Mouse (Mus musculus): Measurements from ENCODE around the gene Bmp10. TPM values are rescaled to one million over a fixed set of nuclear protein-coding genes. Genes with fewer than 3 reads are reported as not detected.

Bmp10 gene
- 8.0 and 8.2 TPM in 2 replicates for polyA plus RNA-seq (2014; fragmentation: Nextera tagmentation; extraction: Ambion mirVana)

- no peak for ATAC-seq (replicated peaks; ENCODE audit: insufficient number of reproducible peaks, low FRiP score, low TSS enrichment)
- H3K4me3 ChIP-seq (ENCODE audit: low read depth, low read length), result peak within 1 kb of the TSS; percentile 37
- no peaks in the 10 kb centered on the region for H3K36me3 ChIP-seq (ENCODE audit: control insufficient read depth, insufficient read depth, low read length)
- peak within 1 kb of the TSS; percentile 70 for H3K27ac ChIP-seq (ENCODE audit: low read depth, low read length)
- H3K4me2 ChIP-seq, result peak within 1 kb of the TSS; percentile 37
- H3K4me1 ChIP-seq (ENCODE audit: control insufficient read depth, insufficient read depth, low read length), result peaks cover 16% of the 10 kb centered on the region
- H3K27me3 ChIP-seq (ENCODE audit: control insufficient read depth, insufficient read depth, low read length), result peaks cover 12% of the 10 kb centered on the region; the same call in 1 of the 2 replicates
- no peaks in the 10 kb centered on the region for H3K9me3 ChIP-seq (replicated peaks; ENCODE audit: control insufficient read depth, low read length)
- 43% methylated on average over 7 of the region's 7 CpGs for WGBS (ENCODE audit: insufficient replicate concordance)
- peak within 1 kb of the TSS; percentile 72 for H3K9ac ChIP-seq (ENCODE audit: low read depth, low read length)
These were observed at the start of gene Bmp10 for GRCm38 (mm10) chr6:87428487-87429044. Gene Bmp10, plus strand, starts transcription at chr6:87428994.

DNA sequence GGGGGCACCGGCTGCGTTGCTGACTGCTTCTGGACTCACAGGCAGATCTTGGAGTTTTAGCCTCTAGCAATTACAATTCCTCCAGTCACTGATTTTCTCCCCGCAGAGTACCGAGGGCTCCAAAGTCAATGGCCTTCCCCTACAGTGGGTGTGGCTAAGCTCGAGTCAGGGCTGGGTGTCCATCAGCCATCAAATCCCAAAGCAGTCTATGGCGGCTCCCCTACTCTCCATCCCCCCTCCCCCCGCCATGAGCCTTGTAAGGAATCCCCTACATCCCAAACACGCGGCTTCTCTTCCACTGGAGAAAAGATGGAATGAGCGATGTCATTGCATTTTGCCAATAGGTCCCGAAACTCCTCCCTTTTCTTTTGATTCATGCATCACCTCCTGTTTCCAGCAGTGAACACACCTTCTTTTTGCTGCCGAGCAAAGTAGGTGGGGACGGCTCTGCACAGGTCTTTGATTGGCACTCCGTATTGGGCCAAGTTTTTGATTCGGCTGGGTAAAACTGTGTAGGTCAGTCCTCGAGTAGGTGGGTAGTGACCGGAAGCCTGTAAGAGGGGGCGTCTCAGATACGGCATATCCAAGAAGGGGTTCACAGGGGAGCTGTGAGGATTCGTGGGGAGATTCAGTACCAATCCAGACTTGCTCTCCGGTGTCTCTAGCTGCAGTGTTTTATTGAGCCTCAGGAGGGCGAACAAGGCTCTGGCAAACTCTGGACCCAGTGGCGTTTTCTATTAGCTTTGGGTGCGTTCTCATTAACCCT, 44.7 kb upstream of the Bmp10 start:
- Histone ChIP-seq H3K4me2 (peak overlapping the region; percentile 59), H3K4me1 (ENCODE audit: control insufficient read depth, insufficient read depth, low read length) (no peaks in the 10 kb centered on the region), H3K27ac (ENCODE audit: low read depth, low read length) (no peak overlapping the region), H3K4me3 (ENCODE audit: low read depth, low read length) (peak overlapping the region; percentile 31), H3K27me3 (ENCODE audit: control insufficient read depth, insufficient read depth, low read length) (peaks cover 63% of the 10 kb centered on the region), H3K9me3 (replicated peaks; ENCODE audit: control insufficient read depth, low read length) (no peaks in the 10 kb centered on the region), H3K9ac (ENCODE audit: low read depth, low read length) (0 out of 2 replicates have a peak overlapping the region, but pooled peaks have one; percentile 35), H3K36me3 (ENCODE audit: control insufficient read depth, insufficient read depth, low read length) (no peaks in the 10 kb centered on the region)
- WGBS (ENCODE audit: insufficient replicate concordance), result 8% methylated on average over 24 of the region's 24 CpGs
- ATAC-seq (replicated peaks; ENCODE audit: insufficient number of reproducible peaks, low FRiP score, low TSS enrichment), result no peak

DNA sequence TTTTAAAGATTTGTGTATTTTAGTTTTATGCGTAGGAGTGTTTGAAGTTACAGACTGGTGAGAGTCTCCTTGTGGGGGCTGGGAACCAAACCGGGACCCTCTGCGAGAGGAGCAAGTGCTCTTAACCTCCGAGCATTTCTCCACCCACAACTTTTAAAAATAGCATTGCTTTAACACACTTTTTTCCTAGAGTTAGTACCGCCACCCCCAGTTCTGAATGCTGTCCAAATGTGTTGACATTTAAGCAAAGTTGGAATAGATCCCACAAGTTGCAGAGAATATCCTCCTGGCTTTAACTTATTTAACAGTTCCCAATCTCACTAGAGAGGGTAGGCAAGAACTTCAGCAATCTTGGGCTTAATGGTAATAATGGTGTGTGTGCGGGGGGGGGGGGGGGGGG, 44.0 kb upstream of the Bmp10 start:
- Histone ChIP-seq H3K27me3 (ENCODE audit: control insufficient read depth, insufficient read depth, low read length) (peaks cover 63% of the 10 kb centered on the region), H3K9ac (ENCODE audit: low read depth, low read length) (no peak overlapping the region), H3K27ac (ENCODE audit: low read depth, low read length) (no peak overlapping the region), H3K36me3 (ENCODE audit: control insufficient read depth, insufficient read depth, low read length) (no peaks in the 10 kb centered on the region), H3K4me1 (ENCODE audit: control insufficient read depth, insufficient read depth, low read length) (0 out of 2 replicates have a peak, but pooled peaks cover 3% of the 10 kb centered on the region), H3K4me2 (no peak overlapping the region), H3K9me3 (replicated peaks; ENCODE audit: control insufficient read depth, low read length) (no peaks in the 10 kb centered on the region), H3K4me3 (ENCODE audit: low read depth, low read length) (no peak overlapping the region)
- 41% methylated on average over 5 of the region's 6 CpGs for WGBS (ENCODE audit: insufficient replicate concordance)
- ATAC-seq (replicated peaks; ENCODE audit: insufficient number of reproducible peaks, low FRiP score, low TSS enrichment), result no peak

GRCm38 (mm10) chr6:87386203-87386602, 42.6 kb upstream of the Bmp10 start:
- Histone ChIP-seq H3K27me3 (ENCODE audit: control insufficient read depth, insufficient read depth, low read length) (peaks cover 55% of the 10 kb centered on the region), H3K4me2 (no peak overlapping the region), H3K27ac (ENCODE audit: low read depth, low read length) (no peak overlapping the region), H3K36me3 (ENCODE audit: control insufficient read depth, insufficient read depth, low read length) (no peaks in the 10 kb centered on the region), H3K9me3 (replicated peaks; ENCODE audit: control insufficient read depth, low read length) (no peaks in the 10 kb centered on the region), H3K4me1 (ENCODE audit: control insufficient read depth, insufficient read depth, low read length) (0 out of 2 replicates have a peak, but pooled peaks cover 3% of the 10 kb centered on the region), H3K4me3 (ENCODE audit: low read depth, low read length) (no peak overlapping the region), H3K9ac (ENCODE audit: low read depth, low read length) (no peak overlapping the region)
- WGBS (ENCODE audit: insufficient replicate concordance), result 9% methylated on average over 7 of the region's 7 CpGs
- ATAC-seq (replicated peaks; ENCODE audit: insufficient number of reproducible peaks, low FRiP score, low TSS enrichment), result no peak

DNA sequence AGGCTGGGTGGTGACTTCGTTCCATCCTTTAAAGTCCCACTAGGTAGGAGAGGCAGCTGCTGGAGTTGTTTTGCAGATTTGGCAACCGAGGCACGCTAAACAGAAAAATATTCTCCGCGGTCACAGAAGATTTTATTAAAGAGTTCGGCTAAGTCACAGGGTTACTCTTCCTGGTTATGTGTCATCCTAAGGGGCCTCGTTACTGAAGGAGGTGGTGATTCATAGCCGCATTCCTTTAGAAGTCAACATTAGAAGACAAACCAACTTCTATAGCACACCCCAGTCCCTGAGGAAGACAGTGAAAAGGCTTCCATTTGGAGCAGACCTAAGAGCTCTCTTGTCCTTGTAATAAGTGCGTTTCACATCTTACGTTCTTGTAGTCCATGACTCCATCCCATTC, 42.1 kb upstream of the Bmp10 start:
- 0 out of 2 replicates have a peak, but pooled peaks cover 3% of the 10 kb centered on the region for H3K4me1 ChIP-seq (ENCODE audit: control insufficient read depth, insufficient read depth, low read length)
- no peak overlapping the region for H3K4me3 ChIP-seq (ENCODE audit: low read depth, low read length)
- no peaks in the 10 kb centered on the region for H3K9me3 ChIP-seq (replicated peaks; ENCODE audit: control insufficient read depth, low read length)
- no peak overlapping the region for H3K9ac ChIP-seq (ENCODE audit: low read depth, low read length)
- ATAC-seq (replicated peaks; ENCODE audit: insufficient number of reproducible peaks, low FRiP score, low TSS enrichment), result no peak
- H3K36me3 ChIP-seq (ENCODE audit: control insufficient read depth, insufficient read depth, low read length), result no peaks in the 10 kb centered on the region
- WGBS (ENCODE audit: insufficient replicate concordance), result 81% methylated on average over 10 of the region's 10 CpGs
- H3K27me3 ChIP-seq (ENCODE audit: control insufficient read depth, insufficient read depth, low read length), result peaks cover 51% of the 10 kb centered on the region
- no peak overlapping the region for H3K4me2 ChIP-seq
- H3K27ac ChIP-seq (ENCODE audit: low read depth, low read length), result no peak overlapping the region

- H3K9me3 ChIP-seq (replicated peaks; ENCODE audit: control insufficient read depth, low read length), result no peaks in the 10 kb centered on the region
- H3K9ac ChIP-seq (ENCODE audit: low read depth, low read length), result no peak within 1 kb of the TSS
- ATAC-seq (replicated peaks; ENCODE audit: insufficient number of reproducible peaks, low FRiP score, low TSS enrichment), result no peak
- H3K27me3 ChIP-seq (ENCODE audit: control insufficient read depth, insufficient read depth, low read length), result peaks cover 38% of the 10 kb centered on the region
- H3K4me2 ChIP-seq, result no peak within 1 kb of the TSS
- WGBS (ENCODE audit: insufficient replicate concordance), result 42% methylated on average over 7 of the region's 7 CpGs
- H3K4me1 ChIP-seq (ENCODE audit: control insufficient read depth, insufficient read depth, low read length), result 0 out of 2 replicates have a peak, but pooled peaks cover 3% of the 10 kb centered on the region
- H3K27ac ChIP-seq (ENCODE audit: low read depth, low read length), result no peak within 1 kb of the TSS
- no peak within 1 kb of the TSS for H3K4me3 ChIP-seq (ENCODE audit: low read depth, low read length)
- H3K36me3 ChIP-seq (ENCODE audit: control insufficient read depth, insufficient read depth, low read length), result no peaks in the 10 kb centered on the region
These were observed 39.9 kb upstream of the Bmp10 start, which contains the start of gene Gkn3 for GRCm38 (mm10) chr6:87388877-87389276. Gene Gkn3, minus strand, starts transcription at chr6:87388935.

- Histone ChIP-seq H3K4me1 (ENCODE audit: control insufficient read depth, insufficient read depth, low read length) (0 out of 2 replicates have a peak, but pooled peaks cover 3% of the 10 kb centered on the region), H3K27ac (ENCODE audit: low read depth, low read length) (no peak overlapping the region), H3K4me2 (no peak overlapping the region), H3K27me3 (ENCODE audit: control insufficient read depth, insufficient read depth, low read length) (peaks cover 33% of the 10 kb centered on the region), H3K36me3 (ENCODE audit: control insufficient read depth, insufficient read depth, low read length) (no peaks in the 10 kb centered on the region), H3K4me3 (ENCODE audit: low read depth, low read length) (no peak overlapping the region), H3K9ac (ENCODE audit: low read depth, low read length) (no peak overlapping the region), H3K9me3 (replicated peaks; ENCODE audit: control insufficient read depth, low read length) (no peaks in the 10 kb centered on the region)
- no peak for ATAC-seq (replicated peaks; ENCODE audit: insufficient number of reproducible peaks, low FRiP score, low TSS enrichment)
- WGBS (ENCODE audit: insufficient replicate concordance), result 23% methylated on average over 5 of the region's 5 CpGs
These were observed 39.3 kb upstream of the Bmp10 start for GRCm38 (mm10) chr6:87389455-87389989.

- Histone ChIP-seq H3K36me3 (ENCODE audit: control insufficient read depth, insufficient read depth, low read length) (no peaks in the 10 kb centered on the region), H3K4me1 (ENCODE audit: control insufficient read depth, insufficient read depth, low read length) (peaks cover 6% of the 10 kb centered on the region), H3K4me3 (ENCODE audit: low read depth, low read length) (no peak overlapping the region), H3K4me2 (no peak overlapping the region), H3K9me3 (replicated peaks; ENCODE audit: control insufficient read depth, low read length) (no peaks in the 10 kb centered on the region), H3K27ac (ENCODE audit: low read depth, low read length) (no peak overlapping the region), H3K9ac (ENCODE audit: low read depth, low read length) (no peak overlapping the region), H3K27me3 (ENCODE audit: control insufficient read depth, insufficient read depth, low read length) (peaks cover 16% of the 10 kb centered on the region)
- no peak for ATAC-seq (replicated peaks; ENCODE audit: insufficient number of reproducible peaks, low FRiP score, low TSS enrichment)
- WGBS (ENCODE audit: insufficient replicate concordance), result 63% methylated on average over 8 of the region's 8 CpGs
These were observed 35.2 kb upstream of the Bmp10 start for GRCm38 (mm10) chr6:87393466-87394205.

Measured in heart, embryonic 11.5 days (tissue).